Mouse (Mus musculus): ENCODE measurements around the gene Lax1. TPM values are rescaled to one million over a fixed set of nuclear protein-coding genes. Genes with fewer than 3 reads are reported as not detected.
"Not testable (repeated sequence)": the region's sequence is repeated elsewhere in the genome, so short reads cannot be mapped to it uniquely, and the experiment has no call there.

The Lax1 gene
- polyA plus RNA-seq, 1 experiment from 2014 or later: 1.3 TPM

GRCm38 (mm10) chr1:133711376-133711775, 21.5 kb upstream of the Lax1 start:
- WGBS: 23% methylated on average over 6 of the region's 6 CpGs
- Histone ChIP-seq H3K27ac (peak overlapping the region; percentile 44), H3K9me3 (no peaks in the 10 kb centered on the region), H3K4me1 (peaks cover 27% of the 10 kb centered on the region), H3K4me3 (no peak overlapping the region), H3K36me3 (peaks cover 58% of the 10 kb centered on the region), H3K4me2 (no peak overlapping the region), H3K9ac (no peak overlapping the region), H3K27me3 (no peaks in the 10 kb centered on the region)
- ATAC-seq (ENCODE audit: insufficient number of reproducible peaks, insufficient read depth, low FRiP score, low TSS enrichment, low read depth): no peak

- Histone ChIP-seq H3K4me2 (no peak overlapping the region), H3K9ac (no peak overlapping the region), H3K4me1 (peaks cover 27% of the 10 kb centered on the region), H3K27ac (peak overlapping the region; percentile 12; the same call in 1 of the 2 replicates), H3K27me3 (no peaks in the 10 kb centered on the region), H3K4me3 (no peak overlapping the region), H3K36me3 (peaks cover 60% of the 10 kb centered on the region), H3K9me3 (no peaks in the 10 kb centered on the region)
- no peak for ATAC-seq (ENCODE audit: insufficient number of reproducible peaks, insufficient read depth, low FRiP score, low TSS enrichment, low read depth)
- 59% methylated on average over 6 of the region's 6 CpGs for WGBS
These were observed 21.0 kb upstream of the Lax1 start for GRCm38 (mm10) chr1:133710895-133711294.

GRCm38 (mm10) chr1:133709292-133709691, 19.4 kb upstream of the Lax1 start:
- H3K9me3 ChIP-seq: no peaks in the 10 kb centered on the region
- no peak overlapping the region for H3K4me3 ChIP-seq
- H3K4me2 ChIP-seq: no peak overlapping the region
- peaks cover 56% of the 10 kb centered on the region for H3K36me3 ChIP-seq
- whole genome bisulfite sequencing: 81% methylated on average over 3 of the region's 3 CpGs
- H3K27me3 ChIP-seq: no peaks in the 10 kb centered on the region
- ATAC-seq (ENCODE audit: insufficient number of reproducible peaks, insufficient read depth, low FRiP score, low TSS enrichment, low read depth): no peak
- H3K4me1 ChIP-seq: peaks cover 27% of the 10 kb centered on the region
- H3K9ac ChIP-seq: no peak overlapping the region
- no peak overlapping the region for H3K27ac ChIP-seq

GRCm38 (mm10) chr1:133701824-133702223, 11.9 kb upstream of the Lax1 start:
- not testable (repeated sequence) for H3K9me3 ChIP-seq; H3K27me3 ChIP-seq; H3K9ac ChIP-seq; H3K27ac ChIP-seq; ATAC-seq (ENCODE audit: insufficient number of reproducible peaks, insufficient read depth, low FRiP score, low TSS enrichment, low read depth); H3K4me2 ChIP-seq; H3K4me1 ChIP-seq; H3K4me3 ChIP-seq
- 37% methylated on average over 1 of the region's 2 CpGs for WGBS
- peaks cover 34% of the 10 kb centered on the region for H3K36me3 ChIP-seq

GRCm38 (mm10) chr1:133697935-133698620, 8.2 kb upstream of the Lax1 start:
- H3K4me3 ChIP-seq: no peak overlapping the region
- no peak for ATAC-seq (ENCODE audit: insufficient number of reproducible peaks, insufficient read depth, low FRiP score, low TSS enrichment, low read depth)
- WGBS: 93% methylated on average over 12 of the region's 12 CpGs

GRCm38 (mm10) chr1:133695901-133696300, 6.0 kb upstream of the Lax1 start:
- H3K9ac ChIP-seq: no peak overlapping the region
- no peak overlapping the region for H3K4me2 ChIP-seq

More at GRCm38 (mm10) chr1:133697935-133698620, 8.2 kb upstream of the Lax1 start:
- Histone ChIP-seq H3K9ac (no peak overlapping the region), H3K4me1 (peaks cover 33% of the 10 kb centered on the region), H3K4me2 (no peak overlapping the region), H3K9me3 (no peaks in the 10 kb centered on the region), H3K27ac (no peak overlapping the region), H3K36me3 (0 out of 2 replicates have a peak, but pooled peaks cover 4% of the 10 kb centered on the region), H3K27me3 (no peaks in the 10 kb centered on the region)

GRCm38 (mm10) chr1:133694876-133695275, 5.0 kb upstream of the Lax1 start:
- Histone ChIP-seq H3K27ac (peak overlapping the region; percentile 86), H3K9ac (no peak overlapping the region), H3K4me1 (peaks cover 36% of the 10 kb centered on the region), H3K27me3 (no peaks in the 10 kb centered on the region), H3K4me2 (no peak overlapping the region), H3K9me3 (no peaks in the 10 kb centered on the region), H3K4me3 (no peak overlapping the region), H3K36me3 (no peaks in the 10 kb centered on the region)
- WGBS: 95% methylated on average over 1 of the region's 1 CpGs
- no peak for ATAC-seq (ENCODE audit: insufficient number of reproducible peaks, insufficient read depth, low FRiP score, low TSS enrichment, low read depth)

More at GRCm38 (mm10) chr1:133695901-133696300, 6.0 kb upstream of the Lax1 start:
- Histone ChIP-seq H3K9me3 (no peaks in the 10 kb centered on the region), H3K4me3 (no peak overlapping the region), H3K27me3 (no peaks in the 10 kb centered on the region), H3K36me3 (no peaks in the 10 kb centered on the region), H3K27ac (peak overlapping the region; percentile 86), H3K4me1 (peaks cover 33% of the 10 kb centered on the region)
- ATAC-seq (ENCODE audit: insufficient number of reproducible peaks, insufficient read depth, low FRiP score, low TSS enrichment, low read depth): peak; percentile 50; the same call in 1 of the 2 replicates
- 29% methylated on average over 7 of the region's 7 CpGs for whole genome bisulfite sequencing

GRCm38 (mm10) chr1:133694301-133694700, 4.4 kb upstream of the Lax1 start:
- H3K27ac ChIP-seq: peak overlapping the region; percentile 86
- ATAC-seq (ENCODE audit: insufficient number of reproducible peaks, insufficient read depth, low FRiP score, low TSS enrichment, low read depth): peak; percentile 37; the same call in 1 of the 2 replicates

GRCm38 (mm10) chr1:133693536-133694114, 3.7 kb upstream of the Lax1 start:
- no peak for ATAC-seq (ENCODE audit: insufficient number of reproducible peaks, insufficient read depth, low FRiP score, low TSS enrichment, low read depth)
- H3K4me2 ChIP-seq: no peak overlapping the region
- H3K4me1 ChIP-seq: peaks cover 40% of the 10 kb centered on the region
- no peaks in the 10 kb centered on the region for H3K9me3 ChIP-seq
- H3K9ac ChIP-seq: no peak overlapping the region
- H3K36me3 ChIP-seq: no peaks in the 10 kb centered on the region
- H3K4me3 ChIP-seq: no peak overlapping the region
- 54% methylated on average over 11 of the region's 11 CpGs for WGBS
- no peaks in the 10 kb centered on the region for H3K27me3 ChIP-seq
- H3K27ac ChIP-seq: peak overlapping the region; percentile 86

More at GRCm38 (mm10) chr1:133694301-133694700, 4.4 kb upstream of the Lax1 start:
- Histone ChIP-seq H3K9ac (no peak overlapping the region), H3K4me3 (no peak overlapping the region), H3K36me3 (no peaks in the 10 kb centered on the region), H3K9me3 (no peaks in the 10 kb centered on the region), H3K4me1 (peaks cover 40% of the 10 kb centered on the region), H3K27me3 (no peaks in the 10 kb centered on the region), H3K4me2 (no peak overlapping the region)
- 3% methylated on average over 1 of the region's 1 CpGs for WGBS

GRCm38 (mm10) chr1:133692195-133692594, 2.3 kb upstream of the Lax1 start:
- 39% methylated on average over 4 of the region's 4 CpGs for WGBS
- no peaks in the 10 kb centered on the region for H3K36me3 ChIP-seq

GRCm38 (mm10) chr1:133691046-133691445, 1.1 kb upstream of the Lax1 start:
- Histone ChIP-seq H3K4me2 (no peak overlapping the region), H3K27me3 (no peaks in the 10 kb centered on the region), H3K4me3 (no peak overlapping the region), H3K27ac (no peak overlapping the region), H3K4me1 (peaks cover 31% of the 10 kb centered on the region), H3K9me3 (no peaks in the 10 kb centered on the region), H3K9ac (no peak overlapping the region), H3K36me3 (no peaks in the 10 kb centered on the region)
- no peak for ATAC-seq (ENCODE audit: insufficient number of reproducible peaks, insufficient read depth, low FRiP score, low TSS enrichment, low read depth)
- 95% methylated on average over 6 of the region's 6 CpGs for WGBS

More at GRCm38 (mm10) chr1:133692195-133692594, 2.3 kb upstream of the Lax1 start:
- ATAC-seq (ENCODE audit: insufficient number of reproducible peaks, insufficient read depth, low FRiP score, low TSS enrichment, low read depth): no peak
- Histone ChIP-seq H3K4me3 (no peak overlapping the region), H3K4me2 (no peak overlapping the region), H3K27ac (no peak overlapping the region), H3K27me3 (no peaks in the 10 kb centered on the region), H3K9me3 (no peaks in the 10 kb centered on the region), H3K9ac (no peak overlapping the region), H3K4me1 (peaks cover 40% of the 10 kb centered on the region)

- Histone ChIP-seq H3K9ac (no peak overlapping the region), H3K4me1 (peaks cover 7% of the 10 kb centered on the region; the same call in 1 of the 2 replicates)
- 64% methylated on average over 7 of the region's 7 CpGs for WGBS
These were observed 1.6 kb downstream of the Lax1 start for GRCm38 (mm10) chr1:133688301-133688700.

More at GRCm38 (mm10) chr1:133688301-133688700, 1.6 kb downstream of the Lax1 start:
- Histone ChIP-seq H3K27ac (no peak overlapping the region), H3K4me2 (no peak overlapping the region), H3K27me3 (no peaks in the 10 kb centered on the region), H3K9me3 (no peaks in the 10 kb centered on the region), H3K4me3 (no peak overlapping the region), H3K36me3 (no peaks in the 10 kb centered on the region)
- ATAC-seq (ENCODE audit: insufficient number of reproducible peaks, insufficient read depth, low FRiP score, low TSS enrichment, low read depth): no peak

All from embryonic facial prominence, embryonic 13.5 days (tissue).